In genomic region chr1:66777878-66778277, GRCm38 (mm10) we compare ENCODE assay signal across 11 mouse cellular contexts. TPM values are rescaled to one million over a fixed set of nuclear protein-coding genes. Genes with fewer than 3 reads are reported as not detected.
DNase-seq lines count a peak whose midpoint lies in the region; ATAC-seq and TF ChIP-seq lines count a peak whose summit lies in the region.
"Had no signal": no experiment of that assay in that cellular context is flagged by ENCODE, and none has a peak within 500 bp of the region (broad histone marks: within the 10 kb centered on the region; RNA-seq: fewer than 3 reads in every experiment).

No protein-coding gene starts in this region.

- no peak for TF ChIP-seq POLR2A in brain, embryonic 14.5 days (IDR thresholded peaks at IDR 0.05; ENCODE audit: borderline replicate concordance, extremely low read depth, insufficient read depth, insufficient read length, poor library complexity, severe bottlenecking)

- ATAC-seq in embryonic facial prominence, embryonic 14.5 days (ENCODE audit: low read depth) = no peak
- no peak for ATAC-seq in intestine, embryonic 15.5 days
- ATAC-seq: liver, postnatal 0 days had no signal

- no peak overlapping the region for H3K4me3 ChIP-seq in embryonic facial prominence, embryonic 14.5 days (ENCODE audit: low read depth, low read length)
- H3K4me3 ChIP-seq in embryonic facial prominence, embryonic 10.5 days = no peak overlapping the region
- no peak overlapping the region for H3K4me3 ChIP-seq in intestine, embryonic 15.5 days (replicated peaks)

- H3K27ac ChIP-seq in embryonic facial prominence, embryonic 14.5 days (replicated peaks; ENCODE audit: low read depth, low read length) = no peak overlapping the region
- no peak overlapping the region for H3K27ac ChIP-seq in embryonic facial prominence, embryonic 10.5 days (replicated peaks)
- H3K27ac ChIP-seq in intestine, embryonic 15.5 days = no peak overlapping the region

- H3K36me3 ChIP-seq in embryonic facial prominence, embryonic 14.5 days (ENCODE audit: control insufficient read depth, insufficient read depth, low read length) = peaks cover 11% of the 10 kb centered on the region; the same call in 1 of the 2 replicates
- H3K36me3 ChIP-seq in embryonic facial prominence, embryonic 10.5 days (replicated peaks) = peaks cover under 1% of the 10 kb centered on the region
- H3K36me3 ChIP-seq in intestine, embryonic 15.5 days = no peaks in the 10 kb centered on the region

- H3K4me2 ChIP-seq in embryonic facial prominence, embryonic 14.5 days (ENCODE audit: low read depth, low read length) = no peak overlapping the region
- H3K4me2 ChIP-seq in intestine, embryonic 15.5 days (replicated peaks) = no peak overlapping the region

- H3K9me3 ChIP-seq in embryonic facial prominence, embryonic 14.5 days (ENCODE audit: control insufficient read depth, low read length) = no peaks in the 10 kb centered on the region
- no peaks in the 10 kb centered on the region for H3K9me3 ChIP-seq in embryonic facial prominence, embryonic 10.5 days
- H3K9me3 ChIP-seq in intestine, embryonic 15.5 days = no peaks in the 10 kb centered on the region

- H3K4me1 ChIP-seq in embryonic facial prominence, embryonic 14.5 days (ENCODE audit: control insufficient read depth, insufficient read depth, low read length) = no peaks in the 10 kb centered on the region
- no peaks in the 10 kb centered on the region for H3K4me1 ChIP-seq in embryonic facial prominence, embryonic 10.5 days
- H3K4me1 ChIP-seq in intestine, embryonic 15.5 days (replicated peaks) = no peaks in the 10 kb centered on the region

- no peak for TF ChIP-seq CTCF in brain, embryonic 14.5 days (IDR thresholded peaks at IDR 0.05; ENCODE audit: borderline replicate concordance, extremely low read depth, insufficient read depth, insufficient read length)

- H3K27me3 ChIP-seq in embryonic facial prominence, embryonic 14.5 days (replicated peaks; ENCODE audit: control insufficient read depth, insufficient read depth, low read length) = no peaks in the 10 kb centered on the region
- no peaks in the 10 kb centered on the region for H3K27me3 ChIP-seq in embryonic facial prominence, embryonic 10.5 days (replicated peaks; ENCODE audit: low read depth, poor library complexity, severe bottlenecking)
- no peaks in the 10 kb centered on the region for H3K27me3 ChIP-seq in intestine, embryonic 15.5 days (replicated peaks)

- WGBS in embryonic facial prominence, embryonic 14.5 days = 52% methylated on average over 2 of the region's 2 CpGs
- 72% methylated on average over 2 of the region's 2 CpGs for WGBS in embryonic facial prominence, embryonic 10.5 days
- WGBS in intestine, embryonic 15.5 days = 72% methylated on average over 2 of the region's 2 CpGs

- peak; percentile 46 for DNase-seq in embryonic facial prominence, embryonic 14.5 days (ENCODE audit: low spot score)
- no peak for DNase-seq in embryonic facial prominence, embryonic 10.5 days (ENCODE audit: low spot score)
- peak; percentile 26 for DNase-seq in layer of hippocampus, adult 11-12 months (ENCODE audit: low spot score)
- DNase-seq in layer of hippocampus, adult 9-10 months (ENCODE audit: low spot score) = no peak
- peak; percentile 51 for DNase-seq in brain, embryonic 14.5 days (ENCODE audit: low read depth)
- DNase-seq in layer of hippocampus, adult 9-11 months = peak; percentile 10
- DNase-seq in ovary, postnatal 14 days (ENCODE audit: low spot score) = no peak
- DNase-seq: adrenal gland, adult 8-10 months; kidney, postnatal 25 days; liver, postnatal 0 days had no signal

- H3K9ac ChIP-seq in embryonic facial prominence, embryonic 14.5 days (ENCODE audit: low read depth, low read length) = no peak overlapping the region
- no peak overlapping the region for H3K9ac ChIP-seq in intestine, embryonic 15.5 days
- H3K9ac ChIP-seq: liver, postnatal 0 days had no signal

RNA-seq across cellular contexts. Expression of gene Kansl1l, which starts 39.5 kb away (rescaled TPM):
- polyA plus RNA-seq in embryonic facial prominence, embryonic 14.5 days (2014; fragmentation: Nextera tagmentation; extraction: Ambion mirVana) = 14.4 and 16.1 TPM in 2 replicates
- polyA plus RNA-seq in embryonic facial prominence, embryonic 10.5 days (2016; fragmentation: Nextera tagmentation; extraction: Ambion mirVana) = 9.3 and 10.6 TPM in 2 replicates
- polyA plus RNA-seq in brain, embryonic 14.5 days (2012; rRNA removed) = 14.0 TPM in 2 replicates
- polyA plus RNA-seq in intestine, embryonic 15.5 days (2015; fragmentation: Nextera tagmentation; extraction: Ambion mirVana) = 12.0 and 12.1 TPM in 2 replicates

Comparison
In these comparisons a context has a peak if more than half of its experiments do, and no peak if none do; other contexts are left out.
1. DNase-seq: peak in embryonic facial prominence, embryonic 14.5 days (single experiment), layer of hippocampus, adult 11-12 months (single experiment), brain, embryonic 14.5 days (single experiment) and layer of hippocampus, adult 9-11 months (single experiment); none in embryonic facial prominence, embryonic 10.5 days (single experiment), layer of hippocampus, adult 9-10 months (single experiment) and ovary, postnatal 14 days (single experiment).